Mouse (Mus musculus) heart, postnatal 0 days (tissue): ENCODE results near the gene Adamts20.

Experiments used
- CTCF ChIP-seq: IDR thresholded peaks from 2 replicates; pipeline ENCODE4 v1.5.1; 2016; ENCODE audit warnings: antibody characterized with exemption, control low read depth, low read depth
- EP300 ChIP-seq: IDR thresholded peaks from 2 replicates; pipeline ENCODE4 v1.6.1; 2016; ENCODE audit warnings: antibody characterized with exemption, low read depth

DNA sequence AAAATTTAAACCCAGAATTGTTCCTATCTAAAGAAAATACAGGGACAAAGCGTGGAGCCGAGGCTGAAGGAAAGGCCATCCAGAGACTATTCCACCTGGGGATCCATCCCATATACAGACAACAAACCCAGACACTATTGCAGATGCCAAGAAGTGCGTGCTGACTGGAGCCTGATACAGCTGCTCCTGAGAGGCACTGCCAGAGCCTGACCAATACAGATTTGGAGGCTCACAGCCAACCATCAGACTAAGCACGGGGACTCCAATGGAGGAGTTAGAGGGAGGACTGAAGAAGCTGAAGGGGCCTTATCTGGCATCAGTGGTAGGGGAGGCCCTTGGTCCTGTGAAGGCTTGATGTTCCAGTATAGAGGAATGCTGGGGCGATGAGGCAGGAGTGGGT lies 138.6 kb downstream of the Adamts20 start:
- no peak for TF ChIP-seq CTCF
- TF ChIP-seq EP300 = no peak
